Mouse (Mus musculus) spleen, adult 18-20 months (tissue): ENCODE measurements around the gene Nlgn1.

Experiments
- DNase-seq, 2 experiments: peaks; one replicate each; pipeline ENCODE4 v3.0.0; 2022; ENCODE audit warnings: mixed read lengths in 2 of 2

Gene Nlgn1

GRCm38 (mm10) chr3:25775437-25775836, 556.8 kb downstream of the Nlgn1 start:
- no peak for DNase-seq

GRCm38 (mm10) chr3:25773908-25774307, 558.4 kb downstream of the Nlgn1 start:
- DNase-seq: no peak

DNA sequence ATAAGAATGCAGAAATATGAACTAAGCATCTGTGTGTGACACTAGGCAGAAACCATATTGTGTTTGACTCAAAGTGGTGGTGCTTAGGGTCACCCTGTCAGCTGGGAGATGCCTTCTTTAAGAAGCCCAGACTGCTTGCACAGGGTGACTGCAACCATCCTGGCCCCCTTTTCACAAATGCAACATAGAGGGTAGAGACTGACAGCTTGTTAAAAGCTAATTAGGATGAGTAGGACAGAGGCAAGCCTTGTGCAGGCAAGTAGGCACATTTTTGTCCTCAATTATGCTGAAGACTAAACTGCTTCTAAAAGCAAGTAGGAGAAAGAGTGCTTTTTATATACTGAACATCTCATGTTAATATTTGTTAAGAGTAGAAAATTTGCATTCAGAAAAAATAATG, 558.8 kb downstream of the Nlgn1 start:
- DNase-seq: no peak

DNA sequence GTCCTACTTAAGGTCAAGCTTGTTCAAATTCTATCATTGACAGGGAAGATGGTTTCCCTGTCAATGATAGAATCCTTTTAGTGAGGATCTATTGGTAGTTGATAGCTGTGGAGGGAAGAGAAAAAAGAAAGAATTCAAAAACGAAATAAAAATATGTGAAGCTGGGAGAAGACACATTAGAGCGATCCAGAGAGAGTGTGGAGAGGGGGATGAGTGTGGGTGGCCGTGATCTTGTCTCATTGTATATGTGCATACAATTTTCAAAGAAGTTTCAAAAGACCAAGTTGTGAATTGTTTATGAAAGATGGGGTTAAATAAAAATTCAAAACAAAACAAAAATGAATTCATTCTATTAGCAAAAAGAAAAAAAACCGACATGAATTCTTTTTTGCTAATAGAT, 568.6 kb downstream of the Nlgn1 start:
- DNase-seq: no peak

DNA sequence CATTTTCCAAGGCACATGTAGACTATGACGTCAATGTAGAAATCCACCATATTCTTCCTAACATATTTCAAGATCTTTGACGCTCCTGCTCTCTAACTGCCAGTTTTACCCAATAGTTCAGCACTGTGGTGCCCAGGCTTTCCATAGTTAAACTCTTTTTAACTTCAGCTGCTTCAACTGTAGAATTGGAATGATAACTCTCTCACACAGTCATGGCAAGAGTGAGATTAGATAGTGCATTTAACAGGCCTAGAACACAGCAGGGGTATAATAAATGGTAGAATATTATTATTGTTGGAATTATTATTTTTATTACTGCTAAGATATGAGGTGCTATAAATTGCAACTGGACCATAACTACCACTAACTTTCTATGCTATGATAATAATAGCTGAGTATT, 574.4 kb downstream of the Nlgn1 start:
- DNase-seq: no peak

- no peak for DNase-seq
Observed at GRCm38 (mm10) chr3:25724111-25724510, 608.1 kb downstream of the Nlgn1 start.

GRCm38 (mm10) chr3:25721464-25721863, 610.8 kb downstream of the Nlgn1 start:
- no peak for DNase-seq

DNA sequence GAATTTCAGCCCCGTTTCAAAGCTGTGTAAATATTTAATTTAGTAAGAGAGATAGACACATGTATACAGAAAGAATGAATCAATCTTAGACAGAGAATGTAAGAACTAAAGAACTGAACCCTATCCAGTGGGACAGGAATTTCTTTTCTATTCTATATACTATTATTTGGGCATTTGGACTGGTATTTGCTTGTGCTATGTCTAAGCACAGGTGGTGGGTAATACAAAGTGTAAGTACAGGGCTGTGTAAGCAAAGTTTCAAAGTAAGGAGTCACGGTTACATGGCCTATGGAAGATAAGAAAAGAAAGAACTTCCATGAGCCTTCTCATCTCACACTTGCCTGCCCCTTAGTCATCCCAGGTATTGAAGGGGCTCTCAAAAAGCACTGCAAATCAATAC, 624.9 kb downstream of the Nlgn1 start:
- DNase-seq: no peak

- no peak for DNase-seq
Observed at GRCm38 (mm10) chr3:25697231-25697630, 635.0 kb downstream of the Nlgn1 start.

GRCm38 (mm10) chr3:25688789-25689464, 643.3 kb downstream of the Nlgn1 start:
- DNase-seq: no peak

DNA sequence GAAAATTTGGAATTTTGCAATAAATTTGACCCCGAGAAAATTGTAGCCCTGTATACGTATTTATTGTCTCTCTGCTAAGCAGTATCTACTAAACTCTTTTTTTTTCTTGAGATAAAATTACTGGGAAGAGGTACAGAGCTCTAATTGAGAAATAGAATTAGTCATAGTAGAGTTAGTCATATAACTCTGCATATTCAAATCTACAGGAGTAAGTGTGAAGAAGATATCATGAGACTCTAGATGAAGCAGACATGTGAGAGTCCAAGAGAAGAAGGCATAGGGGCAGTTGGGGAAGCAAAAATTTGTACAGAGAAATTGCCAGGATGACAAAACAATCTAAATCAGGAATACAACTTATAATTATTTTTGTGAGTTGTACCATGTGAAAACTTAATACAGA, 648.6 kb downstream of the Nlgn1 start:
- DNase-seq: no peak

DNA sequence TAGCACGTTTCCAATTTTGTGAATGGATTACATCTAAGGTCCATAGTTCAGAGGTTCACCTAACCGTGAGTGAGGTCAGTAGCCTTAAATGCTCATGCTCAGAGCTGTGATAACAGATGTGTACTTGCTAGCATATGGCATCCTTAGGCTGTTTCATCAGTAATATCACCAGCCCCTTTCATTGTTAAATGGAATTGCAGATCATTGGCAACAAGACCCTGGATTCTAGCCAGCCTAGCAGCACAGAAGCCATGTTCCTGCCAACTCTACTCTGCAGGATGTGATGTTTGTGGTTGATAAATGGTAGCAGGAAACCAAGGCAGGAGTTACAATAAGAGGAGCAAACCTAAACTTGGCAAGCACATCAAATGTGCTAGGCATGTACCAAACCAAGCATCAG, 652.9 kb downstream of the Nlgn1 start:
- DNase-seq: no peak

GRCm38 (mm10) chr3:25675888-25676287, 656.4 kb downstream of the Nlgn1 start:
- DNase-seq: no peak

DNA sequence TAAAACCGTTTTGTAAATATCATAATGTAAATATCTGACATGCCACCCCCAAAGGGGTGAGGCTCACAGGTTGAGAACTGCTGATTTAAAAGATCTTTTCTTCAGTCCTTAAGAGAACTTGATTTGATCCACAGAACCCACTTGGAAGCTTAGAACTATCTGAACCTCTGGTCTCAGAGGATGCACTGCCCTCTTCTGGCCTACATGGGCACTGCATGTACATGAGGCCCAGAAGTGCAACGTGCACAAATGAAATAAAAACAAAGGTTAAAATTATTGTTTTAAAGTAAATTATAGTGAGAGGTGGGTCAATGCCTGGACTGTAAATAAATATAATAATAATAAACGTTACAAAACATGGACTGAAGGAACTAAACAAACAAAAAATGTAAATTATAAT, 657.2 kb downstream of the Nlgn1 start:
- DNase-seq: no peak

GRCm38 (mm10) chr3:25673408-25673807, 658.9 kb downstream of the Nlgn1 start:
- no peak for DNase-seq

GRCm38 (mm10) chr3:25672779-25673178, 659.5 kb downstream of the Nlgn1 start:
- DNase-seq: no peak

- no peak for DNase-seq
Observed at GRCm38 (mm10) chr3:25663464-25663863, 668.8 kb downstream of the Nlgn1 start.

DNA sequence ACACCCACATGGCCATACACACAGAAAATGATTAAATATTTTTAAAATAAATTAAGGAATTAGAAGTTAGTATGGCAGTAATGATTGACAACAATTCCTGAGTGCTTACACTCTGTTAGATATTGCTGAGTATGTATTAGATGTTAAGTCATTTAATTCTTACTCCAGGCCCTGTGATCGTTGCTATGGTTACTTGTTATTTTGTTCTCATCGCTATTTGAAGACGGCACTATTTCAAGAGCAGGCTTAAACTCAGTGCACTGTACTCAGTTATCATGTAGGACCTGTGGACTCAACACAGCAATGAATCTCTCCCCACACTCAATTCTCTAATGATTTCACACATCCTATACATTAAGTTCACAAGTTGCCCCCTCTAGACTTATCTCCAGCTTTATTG, 672.0 kb downstream of the Nlgn1 start:
- DNase-seq: no peak

- no peak for DNase-seq
Observed at GRCm38 (mm10) chr3:25658006-25658405, 674.3 kb downstream of the Nlgn1 start.

DNA sequence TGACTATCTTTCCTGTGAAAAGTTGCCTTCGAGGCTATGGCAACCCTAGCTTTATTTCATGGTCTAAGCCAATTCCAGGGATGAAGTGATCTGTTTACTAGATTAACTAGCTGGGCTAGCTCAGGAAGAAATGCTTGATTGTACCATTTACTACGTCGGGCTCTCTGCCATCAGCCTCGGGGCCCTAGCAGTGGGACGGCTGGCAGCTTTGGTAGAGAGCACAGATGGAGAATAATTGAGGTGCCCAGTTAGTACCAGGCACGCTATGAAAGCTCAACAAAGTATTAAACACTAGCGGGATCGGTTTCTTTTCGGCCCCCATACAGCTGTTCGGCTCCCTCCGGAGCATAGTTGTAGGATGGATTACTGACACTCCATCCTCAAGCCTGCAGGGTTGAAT, 675.2 kb downstream of the Nlgn1 start:
- DNase-seq: no peak

- no peak for DNase-seq
Observed at GRCm38 (mm10) chr3:25653010-25653409, 679.2 kb downstream of the Nlgn1 start.

DNA sequence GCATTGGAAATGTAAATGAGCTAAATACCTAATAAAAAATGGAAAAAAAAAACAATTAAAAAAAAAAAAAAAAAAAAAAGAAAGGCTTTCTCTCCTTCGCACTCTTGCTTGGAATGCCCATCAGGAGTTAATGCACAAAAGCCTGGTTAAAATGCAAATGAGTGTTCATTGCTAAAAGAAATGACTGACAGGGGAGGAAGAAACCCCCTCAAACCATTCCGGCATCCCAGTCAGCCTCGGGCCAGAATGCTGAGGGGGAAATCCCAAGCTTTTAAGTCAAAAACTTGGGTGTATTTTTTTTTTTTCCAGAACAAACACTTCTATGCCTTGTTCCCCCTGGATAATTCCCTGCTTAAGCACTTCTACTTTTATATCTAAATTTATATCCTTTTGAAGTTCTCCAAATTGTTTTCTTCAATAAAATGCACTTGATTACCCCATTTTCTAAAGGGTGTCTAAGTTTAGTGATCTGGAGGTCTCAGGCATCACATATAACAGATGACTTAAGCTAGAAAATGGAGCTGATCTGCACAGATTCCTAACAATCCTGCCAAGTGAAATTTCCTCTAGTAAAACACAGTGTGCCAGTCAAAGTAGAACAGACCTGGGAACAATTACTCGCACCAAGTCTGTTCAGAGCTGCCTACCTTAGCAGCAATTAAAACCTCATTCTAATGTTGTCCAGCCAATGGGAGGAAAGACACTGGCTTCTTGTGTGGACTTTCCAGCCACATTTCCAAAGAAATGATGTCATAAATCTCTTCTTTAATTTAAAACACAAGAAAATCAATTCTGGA, 686.2 kb downstream of the Nlgn1 start:
- DNase-seq: no peak

GRCm38 (mm10) chr3:25629198-25629597, 703.1 kb downstream of the Nlgn1 start:
- DNase-seq: no peak

- no peak for DNase-seq
Observed at GRCm38 (mm10) chr3:25606597-25606996, 725.7 kb downstream of the Nlgn1 start.

DNA sequence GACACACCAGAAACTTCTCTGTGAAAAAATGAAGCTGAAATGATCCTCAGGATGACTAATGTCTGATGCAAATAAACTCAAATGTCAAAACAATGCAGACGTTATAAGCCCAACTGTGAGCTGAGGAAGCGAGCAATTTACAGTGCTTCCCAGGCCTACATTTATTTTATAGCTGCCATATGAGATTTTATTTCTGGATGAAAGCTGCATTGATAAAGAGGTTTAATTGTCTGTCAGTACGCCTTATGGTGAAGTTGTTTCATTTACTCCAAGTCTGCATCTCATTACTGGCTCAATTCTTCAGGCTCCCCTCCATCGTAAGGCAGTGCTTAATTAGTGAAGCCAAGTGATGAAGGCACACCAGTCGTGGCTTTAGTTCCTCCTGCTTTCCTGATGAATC, 734.7 kb downstream of the Nlgn1 start:
- no peak for DNase-seq
